ENCODE assay signal across 10 mouse cellular contexts in the genomic region with DNA sequence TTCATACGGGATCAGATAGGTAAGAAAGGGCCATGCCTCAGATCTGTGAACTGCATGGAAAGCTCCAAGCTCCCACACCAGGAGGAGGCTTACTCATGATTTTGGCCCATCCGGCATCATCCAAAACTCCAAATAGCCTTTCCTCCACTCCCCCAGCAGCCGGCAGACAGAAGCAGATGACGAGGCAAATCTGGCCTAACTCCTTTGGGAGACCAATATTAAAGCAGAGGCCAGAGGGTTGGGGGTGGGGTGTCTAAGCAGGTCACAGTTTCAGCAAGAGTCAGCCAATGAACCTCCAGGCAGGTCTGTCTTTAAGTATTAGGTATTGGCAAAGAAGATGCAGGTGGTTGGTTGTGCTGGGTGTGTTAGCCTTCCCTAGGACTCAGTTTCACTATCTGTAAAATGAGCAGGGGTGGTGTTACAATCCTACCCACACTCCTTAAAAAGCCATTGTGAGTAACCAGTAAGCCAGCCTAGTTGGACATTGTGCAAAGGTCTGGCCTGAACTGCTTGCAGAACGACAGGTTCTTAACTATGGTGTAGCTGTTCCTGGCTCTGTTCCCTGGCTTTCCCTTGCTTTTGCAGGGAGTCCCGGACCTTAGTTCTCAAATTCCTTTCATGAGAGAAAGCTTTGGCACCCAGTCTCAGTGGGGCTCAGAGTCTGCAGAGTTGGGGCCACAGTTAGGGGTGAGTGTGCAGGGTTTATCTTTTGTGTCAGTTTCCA. TPM values are rescaled to one million over a fixed set of nuclear protein-coding genes. Genes with fewer than 3 reads are reported as not detected.
DNase-seq lines count a peak whose midpoint lies in the region; ATAC-seq and TF ChIP-seq lines count a peak whose summit lies in the region.
"Had no signal": no experiment of that assay in that cellular context is flagged by ENCODE, and none has a peak within 500 bp of the region (broad histone marks: within the 10 kb centered on the region; RNA-seq: fewer than 3 reads in every experiment).

No protein-coding gene starts in this region.

- no peak overlapping the region for H3K9ac ChIP-seq in forebrain, embryonic 12.5 days
- no peak overlapping the region for H3K9ac ChIP-seq in forebrain, embryonic 14.5 days (ENCODE audit: low read length)
- H3K9ac ChIP-seq in ES-E14 (ENCODE audit: insufficient read depth, low read depth, low read length, poor library complexity, severe bottlenecking), result 0 out of 2 replicates have a peak overlapping the region, but pooled peaks have one; percentile 5
- no peak overlapping the region for H3K9ac ChIP-seq in limb, embryonic 13.5 days

- 49% methylated on average over 6 of the region's 6 CpGs for WGBS in forebrain, embryonic 12.5 days
- WGBS in forebrain, embryonic 14.5 days, result 33% methylated on average over 6 of the region's 6 CpGs
- 53% methylated on average over 6 of the region's 6 CpGs for WGBS in limb, embryonic 13.5 days

- ATAC-seq in forebrain, embryonic 12.5 days (ENCODE audit: low FRiP score), result no peak
- ATAC-seq in forebrain, embryonic 14.5 days, result no peak
- ATAC-seq in limb, embryonic 13.5 days (ENCODE audit: low FRiP score, low read depth), result no peak

- no peaks in the 10 kb centered on the region for H3K36me3 ChIP-seq in forebrain, embryonic 12.5 days (replicated peaks)
- H3K36me3 ChIP-seq in forebrain, embryonic 14.5 days (ENCODE audit: control insufficient read depth, insufficient read depth, low read length), result no peaks in the 10 kb centered on the region
- peaks cover 4% of the 10 kb centered on the region; the same call in 1 of the 2 replicates for H3K36me3 ChIP-seq in ES-E14 (ENCODE audit: control insufficient read depth, insufficient read depth, low read length, poor library complexity, severe bottlenecking)
- H3K36me3 ChIP-seq in limb, embryonic 13.5 days, result no peaks in the 10 kb centered on the region

- H3K27me3 ChIP-seq in forebrain, embryonic 12.5 days, result peaks cover 23% of the 10 kb centered on the region
- H3K27me3 ChIP-seq in forebrain, embryonic 14.5 days (replicated peaks; ENCODE audit: control insufficient read depth, insufficient read depth, low read length), result no peaks in the 10 kb centered on the region
- H3K27me3 ChIP-seq in limb, embryonic 13.5 days, result no peaks in the 10 kb centered on the region

- DNase-seq in forebrain, embryonic 14.5 days (ENCODE audit: low spot score), result no peak
- no peak for DNase-seq in ES-E14 (ENCODE audit: low read depth, low spot score)
- DNase-seq in gastrocnemius, postnatal 14 days, result peak; percentile 43
- no peak for DNase-seq in left cerebral cortex, adult 11 months (ENCODE audit: low spot score)
- DNase-seq in kidney, postnatal 10 days, result no peak
- no peak for DNase-seq in embryo, embryonic 10 days (ENCODE audit: low spot score)
- DNase-seq: kidney, postnatal 14 days; thymus, postnatal 14 days had no signal

- peaks cover 56% of the 10 kb centered on the region for H3K4me1 ChIP-seq in forebrain, embryonic 12.5 days
- H3K4me1 ChIP-seq in forebrain, embryonic 14.5 days (ENCODE audit: control insufficient read depth, insufficient read depth, low read length), result peaks cover 9% of the 10 kb centered on the region
- peaks cover 17 to 31% of the 10 kb centered on the region in 2 experiments for H3K4me1 ChIP-seq in ES-E14 (ENCODE audit: control insufficient read depth in 2 of 2, insufficient read depth in 2 of 2, low read length in 2 of 2, poor library complexity in 1 of 2)
- peaks cover 56% of the 10 kb centered on the region for H3K4me1 ChIP-seq in limb, embryonic 13.5 days

- H3K9me3 ChIP-seq in forebrain, embryonic 12.5 days, result no peaks in the 10 kb centered on the region
- no peaks in the 10 kb centered on the region for H3K9me3 ChIP-seq in forebrain, embryonic 14.5 days (replicated peaks; ENCODE audit: control insufficient read depth, low read length)
- no peaks in the 10 kb centered on the region for H3K9me3 ChIP-seq in ES-E14 (ENCODE audit: control insufficient read depth, insufficient read depth, low read depth, low read length)
- H3K9me3 ChIP-seq in limb, embryonic 13.5 days, result no peaks in the 10 kb centered on the region

- peak overlapping the region; percentile 75 for H3K27ac ChIP-seq in forebrain, embryonic 12.5 days
- no peak overlapping the region for H3K27ac ChIP-seq in forebrain, embryonic 14.5 days (ENCODE audit: low read depth, low read length)
- no peak overlapping the region for H3K27ac ChIP-seq in ES-E14 (ENCODE audit: insufficient read depth, low read depth, low read length, poor library complexity, severe bottlenecking)
- H3K27ac ChIP-seq in limb, embryonic 13.5 days, result no peak overlapping the region; the same call in 1 of the 2 replicates

- no peak overlapping the region for H3K4me3 ChIP-seq in forebrain, embryonic 12.5 days (replicated peaks)
- no peak overlapping the region for H3K4me3 ChIP-seq in forebrain, embryonic 14.5 days (ENCODE audit: low read depth, low read length)
- H3K4me3 ChIP-seq in ES-E14 (ENCODE audit: insufficient read depth in 1 of 2, low read depth in 1 of 2, low read length in 2 of 2, poor library complexity in 1 of 2, severe bottlenecking in 1 of 2), result no peak overlapping the region
- no peak overlapping the region for H3K4me3 ChIP-seq in limb, embryonic 13.5 days

- in situ Hi-C loops in ES-E14 (cut with MboI; ENCODE audit: low sequenced_read_pairs in 2 of 2, unreplicated experiment in 2 of 2), result no loop called here

- H3K4me2 ChIP-seq in forebrain, embryonic 12.5 days, result no peak overlapping the region
- H3K4me2 ChIP-seq in forebrain, embryonic 14.5 days (ENCODE audit: low read length), result no peak overlapping the region
- H3K4me2 ChIP-seq in limb, embryonic 13.5 days (replicated peaks), result peak overlapping the region; percentile 54

- intact Hi-C loops in gastrocnemius, postnatal 14 days (cut with DNase I; ENCODE audit: low total_unique reads), result no loop called here

TF ChIP-seq in ES-E14, 5 proteins besides CTCF, POLR2A, EP300 and RAD21:
- no peak for TF ChIP-seq CHD2 (IDR thresholded peaks at IDR 0.05; ENCODE audit: low read depth, low read length)
- TF ChIP-seq ZNF384 (IDR thresholded peaks at IDR 0.05; ENCODE audit: low read depth, low read length), result no peak
- no peak for TF ChIP-seq HCFC1 (IDR thresholded peaks at IDR 0.05; ENCODE audit: borderline replicate concordance, insufficient read depth, low read length)
- no peak for TF ChIP-seq MAFK (IDR thresholded peaks at IDR 0.05; ENCODE audit: insufficient read depth, low read depth, low read length)
- no peak for TF ChIP-seq ZC3H11A (IDR thresholded peaks at IDR 0.05; ENCODE audit: borderline replicate concordance, low read depth, low read length)

RNA-seq across cellular contexts. Expression of gene Hspb8, which starts 3.2 kb away (rescaled TPM):
- polyA plus RNA-seq in forebrain, embryonic 12.5 days (2016; fragmentation: Nextera tagmentation; extraction: Ambion mirVana), result 7.4 and 9.0 TPM in 2 replicates
- polyA plus RNA-seq in forebrain, embryonic 14.5 days (2014; fragmentation: Nextera tagmentation; extraction: Ambion mirVana), result 5.4 and 5.9 TPM in 2 replicates
- 11.8 and 29.1 TPM in 2 replicates for total RNA-seq in ES-E14 (2012; rRNA removed)
- total RNA-seq in gastrocnemius, postnatal 14 days (2021), result 100 to 1,000 TPM; 201 to 287 TPM
- 13.5 and 13.8 TPM in 2 replicates for polyA plus RNA-seq in limb, embryonic 13.5 days (2015; fragmentation: Nextera tagmentation; extraction: Ambion mirVana)
